Mouse (Mus musculus) urinary bladder, postnatal 14 days (tissue): ENCODE results near the gene Slc30a10.

Experiments used
- DNase-seq: peaks from one replicate; pipeline ENCODE4 v3.0.0; 2021; ENCODE audit warnings: low spot score

Slc30a10 gene

DNA sequence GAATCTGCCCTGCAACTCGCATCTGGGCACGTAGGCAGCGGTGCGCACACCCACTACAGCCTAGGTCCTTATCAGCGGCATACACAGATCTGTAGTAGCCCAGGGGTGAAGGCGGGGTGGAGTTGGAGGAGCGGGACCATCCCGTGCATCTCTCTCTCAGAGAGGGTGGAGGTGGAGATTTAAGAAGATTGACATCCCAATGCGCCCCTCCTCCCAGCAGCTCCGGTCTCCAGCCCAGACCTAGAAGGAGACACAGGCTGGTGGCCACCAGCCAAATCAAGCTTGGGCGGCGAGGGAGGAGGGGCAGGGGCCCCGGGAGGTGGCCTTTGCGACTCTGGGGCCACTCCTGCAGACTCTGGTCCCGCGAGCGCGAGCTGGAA, at the start of gene Slc30a10:
Gene Slc30a10 (plus strand): TSS at position 274 of the 380 bp plus-strand sequence.
- DNase-seq = no peak

DNA sequence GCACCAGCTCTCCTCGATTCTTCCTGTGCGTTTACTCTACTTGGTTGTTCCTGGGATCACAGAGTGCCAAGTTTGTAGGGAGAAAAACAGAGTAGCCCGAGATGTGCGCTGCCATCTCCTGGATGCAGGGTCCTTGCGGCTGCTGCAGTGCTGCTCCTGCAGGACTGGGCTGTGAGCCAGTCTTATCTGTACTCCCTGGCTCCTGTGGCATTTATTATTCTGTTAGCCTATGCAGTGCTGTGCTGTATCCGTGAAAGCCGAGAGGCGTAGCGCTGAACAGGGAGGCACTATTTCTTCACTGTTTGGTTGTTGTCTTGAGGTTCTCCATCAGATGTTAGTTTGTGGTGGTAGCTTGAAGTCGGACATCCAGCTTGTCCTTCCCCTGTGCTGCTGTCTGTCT, 48.7 kb upstream of the Slc30a10 start:
- no peak for DNase-seq

GRCm38 (mm10) chr1:185409831-185410230, 44.8 kb upstream of the Slc30a10 start:
- no peak for DNase-seq

GRCm38 (mm10) chr1:185418011-185418410, 36.6 kb upstream of the Slc30a10 start:
- DNase-seq = no peak

DNA sequence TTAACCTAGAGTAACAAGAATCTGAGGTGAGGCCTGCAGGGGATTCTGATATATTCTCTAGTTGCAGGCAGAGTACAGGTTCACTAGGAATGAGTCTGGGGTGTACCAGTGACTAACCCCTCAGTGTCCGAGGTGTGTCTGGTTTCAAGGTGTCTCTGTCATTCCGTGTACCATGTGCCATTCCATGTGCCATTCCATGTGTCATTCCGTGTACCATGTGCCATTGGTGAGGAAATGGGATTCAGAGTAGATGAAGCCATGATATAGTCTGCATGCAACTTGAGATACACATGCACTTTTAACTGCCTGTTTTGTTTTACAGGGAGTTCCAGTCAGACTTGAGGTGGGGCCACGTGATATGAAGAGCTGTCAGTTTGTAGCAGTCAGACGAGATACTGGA, 34.8 kb upstream of the Slc30a10 start:
- no peak for DNase-seq

DNA sequence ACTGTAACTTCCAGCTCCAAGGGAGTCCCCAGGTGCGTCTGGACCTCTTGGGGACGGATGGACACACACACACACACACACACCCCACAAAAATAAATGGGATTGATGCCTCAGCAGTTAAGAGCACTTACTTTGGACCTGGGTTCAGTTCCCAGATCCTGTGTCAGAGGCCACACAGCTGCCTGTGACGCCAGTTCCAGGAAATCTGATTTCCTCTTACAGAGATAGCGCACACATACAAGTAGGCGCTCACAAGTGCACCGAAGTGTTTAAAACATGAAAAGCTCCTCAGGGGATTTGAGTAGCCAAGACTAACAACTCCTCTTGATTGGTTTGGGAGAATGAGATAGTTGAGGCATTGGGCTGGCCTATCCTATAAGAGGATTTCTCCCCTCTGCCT, 33.9 kb upstream of the Slc30a10 start:
- DNase-seq = no peak

- no peak for DNase-seq
Observed at GRCm38 (mm10) chr1:185426583-185426982, 28.1 kb upstream of the Slc30a10 start.

DNA sequence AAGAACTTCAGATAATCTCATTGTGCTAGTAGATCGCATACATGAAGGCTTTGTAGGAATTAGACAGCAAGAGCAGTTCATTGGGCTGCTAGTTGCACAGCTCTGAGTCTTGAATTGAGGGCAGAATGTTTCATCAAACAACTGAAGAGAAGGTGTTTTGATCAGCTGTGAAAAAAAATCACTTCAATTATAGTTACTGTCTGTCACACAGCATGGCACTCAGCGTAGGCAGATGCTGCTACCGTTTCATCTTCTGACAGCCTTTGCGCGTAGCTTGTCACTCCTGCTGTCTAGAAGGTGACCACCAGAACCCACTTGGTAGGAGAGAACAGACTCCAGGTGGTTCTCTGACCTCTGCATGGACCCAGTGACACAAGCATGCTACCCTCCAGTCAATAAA, 24.2 kb upstream of the Slc30a10 start:
- no peak for DNase-seq

GRCm38 (mm10) chr1:185431245-185431997, 23.2 kb upstream of the Slc30a10 start:
- DNase-seq = no peak

GRCm38 (mm10) chr1:185431998-185432317, 22.7 kb upstream of the Slc30a10 start:
- no peak for DNase-seq

GRCm38 (mm10) chr1:185433112-185433511, 21.5 kb upstream of the Slc30a10 start:
- DNase-seq = no peak

- DNase-seq = no peak
Observed at GRCm38 (mm10) chr1:185438841-185439580, 15.6 kb upstream of the Slc30a10 start.

GRCm38 (mm10) chr1:185441703-185442472, 12.8 kb upstream of the Slc30a10 start:
- DNase-seq = no peak

DNA sequence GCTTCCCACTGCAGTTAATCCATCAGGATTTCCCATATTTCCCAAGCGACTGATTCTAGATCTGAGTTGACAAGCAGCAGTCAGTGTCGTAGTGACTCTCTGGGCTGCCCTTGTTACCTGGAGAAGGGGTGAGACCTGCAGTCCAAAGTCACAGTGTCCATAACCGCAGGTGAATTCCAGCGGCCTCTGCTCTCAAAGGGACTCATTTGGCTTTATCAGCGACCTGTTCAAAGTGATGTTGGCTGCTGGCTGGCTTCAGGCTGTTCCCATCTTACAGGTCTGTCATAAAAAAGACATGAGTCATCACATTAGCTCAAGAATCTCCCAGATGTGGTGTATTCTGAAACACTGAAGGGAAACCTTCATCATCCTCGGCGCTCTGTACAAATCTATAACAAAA, 5.7 kb upstream of the Slc30a10 start:
- DNase-seq = no peak

DNA sequence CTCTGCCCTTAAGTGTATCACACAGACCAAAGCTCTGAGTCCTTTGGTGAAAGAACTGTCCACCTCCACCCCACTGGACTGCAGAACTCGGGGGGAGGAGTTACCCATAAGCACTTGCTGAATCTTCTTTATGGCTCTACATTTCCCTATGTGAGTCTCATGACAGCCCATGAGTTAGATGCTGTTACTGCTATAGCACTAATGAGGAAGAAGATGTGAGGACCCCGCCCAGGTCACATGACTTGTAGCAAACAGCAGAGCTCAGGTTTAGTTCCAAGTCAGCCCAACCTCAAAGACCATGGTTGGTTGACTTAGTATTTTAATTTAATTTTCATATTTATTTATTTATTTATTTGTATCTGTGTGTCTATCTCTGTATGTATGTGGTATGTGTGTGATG, 4.9 kb upstream of the Slc30a10 start:
- no peak for DNase-seq

DNA sequence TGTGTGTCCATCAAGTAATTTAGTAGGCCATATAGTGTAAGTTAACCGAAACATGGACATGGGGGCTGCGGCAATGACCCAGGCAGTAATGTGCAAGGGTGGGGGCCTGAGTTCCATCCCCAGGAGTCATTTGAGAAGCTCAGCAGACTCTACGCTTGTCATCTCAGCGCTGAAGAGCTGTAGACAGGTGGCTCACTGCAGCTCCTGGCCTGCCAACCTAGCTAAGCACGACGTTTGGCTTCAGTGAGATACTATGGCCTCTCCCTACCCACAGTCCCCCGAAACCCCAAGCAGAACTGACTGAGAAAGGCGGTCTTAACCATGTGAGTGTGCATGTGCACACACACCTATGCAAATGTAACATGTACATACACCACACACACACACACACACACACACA, 3.6 kb upstream of the Slc30a10 start:
- no peak for DNase-seq

DNA sequence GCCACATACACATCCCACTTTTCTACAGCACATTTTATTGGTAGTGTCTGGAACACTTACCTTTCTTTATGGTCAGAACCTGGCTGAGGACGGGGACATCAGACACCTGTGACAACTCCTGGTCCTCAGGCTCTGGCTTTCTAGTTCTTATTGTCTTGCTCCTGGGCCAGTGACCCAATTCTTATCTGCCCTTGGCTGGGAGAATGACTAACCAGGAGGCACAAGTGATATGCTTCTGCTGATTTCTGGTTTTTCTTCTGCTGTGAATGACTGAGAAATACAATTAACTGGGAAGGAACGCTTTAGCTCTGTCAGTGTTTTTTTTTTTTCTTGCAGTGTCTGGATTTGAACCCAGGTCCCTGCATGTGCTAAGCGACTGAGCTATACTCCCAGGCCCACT, 3.2 kb upstream of the Slc30a10 start:
- no peak for DNase-seq

DNA sequence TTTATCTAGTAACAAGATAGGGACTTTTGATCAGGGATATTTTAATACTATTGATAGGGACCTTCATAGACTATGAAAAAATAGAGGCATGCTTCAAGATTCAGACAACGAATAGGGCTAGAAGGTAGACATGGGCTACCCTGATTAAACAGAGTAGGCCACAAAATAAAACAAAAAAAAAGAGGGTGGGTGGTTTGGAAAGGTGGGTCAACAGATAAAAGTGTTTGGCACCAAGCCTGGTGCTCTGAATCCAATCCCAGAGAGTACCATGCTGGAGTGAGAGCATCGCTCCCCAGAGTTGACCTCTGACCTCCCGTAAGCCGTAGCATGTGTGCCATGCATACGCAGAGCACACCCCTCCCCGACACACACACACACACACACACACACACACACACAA, 2.2 kb upstream of the Slc30a10 start:
- no peak for DNase-seq

- no peak for DNase-seq
Observed at GRCm38 (mm10) chr1:185454144-185454543, 504 bp upstream of the Slc30a10 start.

- peak; percentile 11 for DNase-seq
Observed at GRCm38 (mm10) chr1:185454955-185455701, 480 bp downstream of the Slc30a10 start.

GRCm38 (mm10) chr1:185456327-185456726, 1.7 kb downstream of the Slc30a10 start:
- no peak for DNase-seq

GRCm38 (mm10) chr1:185460096-185460495, 5.4 kb downstream of the Slc30a10 start:
- no peak for DNase-seq
